Mouse (Mus musculus): ENCODE results near the gene Aurka. TPM values are rescaled to one million over a fixed set of nuclear protein-coding genes. Genes with fewer than 3 reads are reported as not detected.
A peak's percentile ranks its signal among the peaks of the same experiment; 100 is the strongest.

Aurka gene
- polyA plus RNA-seq, 1 experiment, result 9.6 TPM

DNA sequence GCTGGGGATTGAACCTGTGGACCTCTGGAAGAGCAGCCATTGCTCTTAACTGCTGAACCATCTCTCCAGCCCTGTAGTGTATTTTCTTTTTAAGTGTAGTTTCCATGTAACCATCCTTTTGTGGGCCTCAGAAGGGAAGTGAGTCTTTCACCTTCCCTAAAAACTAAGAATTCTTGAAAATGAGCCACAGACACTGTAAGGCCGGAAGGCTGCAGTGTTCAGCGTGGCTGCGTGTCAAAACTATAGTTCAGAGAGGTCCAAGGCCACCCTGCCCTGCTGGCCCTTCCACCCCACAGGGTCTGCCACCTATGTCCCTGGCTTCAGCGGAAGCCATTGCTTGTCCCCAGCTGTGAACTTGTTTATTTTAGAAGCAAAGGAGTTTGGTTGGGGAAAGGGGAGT lies 35.8 kb upstream of the Aurka start:
- peaks cover 100% of the 10 kb centered on the region for H3K4me1 ChIP-seq
- H3K27me3 ChIP-seq (replicated peaks), result no peaks in the 10 kb centered on the region
- H3K4me3 ChIP-seq (replicated peaks), result peak overlapping the region; percentile 57
- H3K36me3 ChIP-seq (replicated peaks; ENCODE audit: low read length), result peaks cover 82% of the 10 kb centered on the region
- no peaks in the 10 kb centered on the region for H3K9me3 ChIP-seq
- TF ChIP-seq GATA1 (IDR thresholded peaks at IDR 0.05; ENCODE audit: borderline replicate concordance, low read length) (no peak), FLI1 (IDR thresholded peaks at IDR 0.05; ENCODE audit: low read length) (no peak)

DNA sequence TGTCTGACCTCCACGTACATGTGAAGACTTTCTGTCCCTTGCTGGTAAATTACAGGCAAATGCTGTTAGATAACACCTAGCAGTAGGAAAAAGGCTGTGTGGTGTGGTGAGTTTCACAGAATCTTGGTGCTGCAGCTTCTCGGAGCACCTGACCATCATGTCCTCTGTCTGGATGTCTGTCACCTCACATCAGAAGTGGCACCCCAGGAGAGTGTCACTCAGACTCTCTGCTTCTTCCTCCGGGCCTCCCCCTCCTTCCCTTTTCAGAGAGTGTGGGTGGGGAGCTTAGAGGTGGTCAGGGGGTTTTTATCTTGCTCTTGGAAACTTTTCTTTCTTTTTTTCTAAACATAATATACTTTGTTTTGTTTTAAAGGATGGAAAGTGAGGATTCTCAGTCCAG lies 34.7 kb upstream of the Aurka start:
- peak overlapping the region; percentile 69 for H3K4me3 ChIP-seq (replicated peaks)
- peaks cover 79% of the 10 kb centered on the region for H3K36me3 ChIP-seq (replicated peaks; ENCODE audit: low read length)
- H3K9me3 ChIP-seq, result no peaks in the 10 kb centered on the region
- peaks cover 97% of the 10 kb centered on the region for H3K4me1 ChIP-seq
- no peaks in the 10 kb centered on the region for H3K27me3 ChIP-seq (replicated peaks)
- no peak for TF ChIP-seq GATA1 (IDR thresholded peaks at IDR 0.05; ENCODE audit: borderline replicate concordance, low read length)
- no peak for TF ChIP-seq FLI1 (IDR thresholded peaks at IDR 0.05; ENCODE audit: low read length)

DNA sequence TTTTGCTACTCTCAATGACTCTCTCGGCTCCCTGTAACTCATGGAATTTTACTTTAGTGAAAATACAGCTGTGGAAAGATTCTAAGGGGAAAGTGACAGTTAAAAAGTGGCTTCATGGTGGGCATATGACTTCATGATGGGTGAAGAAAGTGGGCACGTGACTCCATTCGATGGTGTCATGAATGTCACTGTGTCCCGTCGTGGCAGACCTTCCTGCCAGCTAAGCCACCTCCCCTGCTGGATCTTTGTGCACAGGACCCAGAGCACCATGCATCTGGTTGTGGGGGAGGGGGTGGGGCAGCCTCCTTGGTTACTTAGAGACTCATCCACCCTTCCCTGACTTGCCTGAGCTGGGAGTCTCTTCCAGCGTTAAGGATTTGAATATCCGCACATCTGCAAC lies 33.9 kb upstream of the Aurka start:
- TF ChIP-seq FLI1 (IDR thresholded peaks at IDR 0.05; ENCODE audit: low read length), result no peak
- TF ChIP-seq GATA1 (IDR thresholded peaks at IDR 0.05; ENCODE audit: borderline replicate concordance, low read length), result no peak
- Histone ChIP-seq H3K4me3 (replicated peaks) (peak overlapping the region; percentile 77), H3K9me3 (no peaks in the 10 kb centered on the region), H3K4me1 (peaks cover 97% of the 10 kb centered on the region), H3K27me3 (replicated peaks) (no peaks in the 10 kb centered on the region), H3K36me3 (replicated peaks; ENCODE audit: low read length) (peaks cover 83% of the 10 kb centered on the region)

DNA sequence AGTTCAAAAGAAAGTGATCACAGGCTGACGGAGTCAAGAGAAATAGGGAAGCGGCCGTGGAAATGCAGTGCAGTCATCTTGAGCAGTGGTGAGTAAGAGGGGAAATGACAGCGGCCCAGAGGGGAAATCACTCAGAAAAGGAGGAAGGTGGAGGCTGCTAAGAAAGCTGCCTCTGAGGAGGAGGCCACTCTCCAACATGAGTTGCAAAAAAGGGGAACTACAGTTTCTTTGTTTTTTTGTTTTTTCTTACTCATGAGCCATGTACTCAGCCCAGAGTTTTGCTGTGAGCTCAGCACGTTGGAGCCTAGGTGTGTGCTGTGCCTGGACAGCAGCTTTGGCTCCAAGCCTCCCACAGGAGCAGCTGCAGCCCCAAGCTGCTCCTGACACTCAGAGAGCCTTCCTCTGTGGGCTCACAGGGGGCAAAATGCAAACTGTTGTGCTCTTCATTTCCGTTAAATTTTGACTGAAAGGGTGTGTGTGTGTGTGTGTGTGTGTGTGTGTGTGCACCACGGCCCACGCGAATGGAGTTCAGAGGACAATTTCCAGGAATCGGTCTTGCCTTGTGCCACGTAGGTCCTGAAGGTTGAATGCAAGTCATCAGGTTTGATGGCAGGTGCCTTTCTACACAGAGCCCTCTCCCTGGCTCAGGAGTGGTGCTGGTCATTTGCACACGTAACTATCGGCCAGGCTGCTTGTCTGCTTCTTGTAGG lies 30.9 kb upstream of the Aurka start:
- H3K4me1 ChIP-seq, result peaks cover 96% of the 10 kb centered on the region
- TF ChIP-seq GATA1 (IDR thresholded peaks at IDR 0.05; ENCODE audit: borderline replicate concordance, low read length), result no peak
- no peak for TF ChIP-seq FLI1 (IDR thresholded peaks at IDR 0.05; ENCODE audit: low read length)
- peak overlapping the region; percentile 88 for H3K4me3 ChIP-seq (replicated peaks)
- H3K9me3 ChIP-seq, result no peaks in the 10 kb centered on the region
- H3K27me3 ChIP-seq (replicated peaks), result no peaks in the 10 kb centered on the region
- H3K36me3 ChIP-seq (replicated peaks; ENCODE audit: low read length), result peaks cover 81% of the 10 kb centered on the region

DNA sequence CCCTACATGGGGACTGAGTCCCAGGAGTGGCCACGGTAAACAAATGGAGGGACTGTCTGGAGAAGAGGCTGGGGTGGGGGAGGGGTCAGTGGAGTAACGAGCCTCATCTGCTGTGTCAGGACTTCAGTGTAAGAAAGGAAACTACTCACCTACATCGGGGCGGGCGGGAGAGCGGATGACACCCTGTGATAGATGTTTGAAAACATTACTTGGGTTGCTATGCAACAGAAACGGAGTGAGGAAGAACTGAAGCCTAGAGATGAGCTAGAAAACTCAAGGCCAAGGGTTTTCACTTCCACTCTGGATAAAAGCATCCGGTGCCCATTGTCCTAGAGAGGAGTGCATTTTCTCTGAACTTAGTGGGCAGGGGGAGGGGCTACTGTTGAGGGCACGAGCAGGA lies 29.6 kb upstream of the Aurka start:
- Histone ChIP-seq H3K27me3 (replicated peaks) (no peaks in the 10 kb centered on the region), H3K9me3 (no peaks in the 10 kb centered on the region), H3K4me3 (replicated peaks) (peak overlapping the region; percentile 83), H3K4me1 (peaks cover 96% of the 10 kb centered on the region), H3K36me3 (replicated peaks; ENCODE audit: low read length) (peaks cover 80% of the 10 kb centered on the region)
- no peak for TF ChIP-seq GATA1 (IDR thresholded peaks at IDR 0.05; ENCODE audit: borderline replicate concordance, low read length)
- no peak for TF ChIP-seq FLI1 (IDR thresholded peaks at IDR 0.05; ENCODE audit: low read length)

DNA sequence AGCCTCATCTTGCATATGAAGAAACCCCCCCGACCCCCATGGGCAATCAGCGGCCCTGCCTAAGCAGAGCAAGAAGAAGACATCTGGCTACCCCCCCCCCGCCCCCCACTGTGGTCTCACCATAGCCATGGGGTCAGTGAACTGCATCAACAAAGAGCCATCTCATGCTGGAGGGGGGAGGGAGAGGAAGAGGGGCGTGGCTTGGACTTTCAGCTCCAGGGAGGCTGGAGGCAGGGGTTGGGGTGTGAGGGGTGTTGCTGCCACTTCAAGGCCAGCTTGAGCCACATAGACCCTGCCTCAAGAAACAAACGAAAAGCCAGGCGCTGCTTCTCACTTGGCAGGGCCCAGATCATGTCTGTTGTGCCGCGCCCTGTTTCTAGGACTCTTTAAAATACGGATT lies 25.6 kb upstream of the Aurka start:
- TF ChIP-seq FLI1 (IDR thresholded peaks at IDR 0.05; ENCODE audit: low read length) (no peak), GATA1 (IDR thresholded peaks at IDR 0.05; ENCODE audit: borderline replicate concordance, low read length) (no peak)
- Histone ChIP-seq H3K36me3 (replicated peaks; ENCODE audit: low read length) (peaks cover 49% of the 10 kb centered on the region), H3K9me3 (no peaks in the 10 kb centered on the region), H3K4me3 (replicated peaks) (peak overlapping the region; percentile 94), H3K4me1 (peaks cover 94% of the 10 kb centered on the region), H3K27me3 (replicated peaks) (no peaks in the 10 kb centered on the region)

DNA sequence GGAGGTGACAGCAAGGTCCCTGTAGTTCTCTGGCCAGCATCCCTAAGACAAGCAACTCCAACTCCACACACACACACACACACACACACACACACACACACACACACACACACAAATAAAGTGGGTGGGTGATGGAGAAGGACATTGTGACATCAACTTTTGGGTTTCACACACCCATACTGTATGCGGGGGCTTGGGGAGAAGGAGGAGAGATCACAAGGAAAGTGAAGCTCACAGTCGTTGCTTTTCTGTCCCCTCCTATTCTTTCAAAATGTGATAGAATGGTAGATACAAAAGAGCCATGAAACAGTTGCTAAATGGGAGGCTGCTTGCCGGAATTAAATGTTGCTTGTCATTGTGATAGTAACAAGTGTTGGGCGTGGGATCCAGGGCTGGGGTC lies 24.3 kb upstream of the Aurka start:
- Histone ChIP-seq H3K27me3 (replicated peaks) (no peaks in the 10 kb centered on the region), H3K36me3 (replicated peaks; ENCODE audit: low read length) (peaks cover 42% of the 10 kb centered on the region), H3K4me3 (replicated peaks) (peak overlapping the region; percentile 94), H3K4me1 (peaks cover 93% of the 10 kb centered on the region), H3K9me3 (no peaks in the 10 kb centered on the region)
- no peak for TF ChIP-seq GATA1 (IDR thresholded peaks at IDR 0.05; ENCODE audit: borderline replicate concordance, low read length)
- TF ChIP-seq FLI1 (IDR thresholded peaks at IDR 0.05; ENCODE audit: low read length), result no peak

DNA sequence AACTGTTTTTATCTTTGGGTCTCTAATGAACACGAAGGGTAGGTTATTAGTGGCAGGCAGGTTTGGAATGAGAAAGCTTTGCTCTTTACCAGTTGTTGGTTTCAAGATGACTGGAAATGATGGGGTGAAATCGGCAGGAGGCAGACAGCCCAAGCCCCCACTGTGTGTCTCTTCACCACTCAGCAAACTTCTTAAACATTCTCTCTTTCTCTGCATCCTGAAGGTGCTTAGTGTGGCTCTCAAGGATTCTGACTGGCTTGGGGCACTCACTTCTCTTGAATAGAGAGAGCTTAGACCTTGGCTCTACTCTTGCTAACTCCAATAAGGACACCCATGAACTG lies 23.7 kb upstream of the Aurka start:
- no peak for TF ChIP-seq GATA1 (IDR thresholded peaks at IDR 0.05; ENCODE audit: borderline replicate concordance, low read length)
- no peak for TF ChIP-seq FLI1 (IDR thresholded peaks at IDR 0.05; ENCODE audit: low read length)
- peak overlapping the region; percentile 94 for H3K4me3 ChIP-seq (replicated peaks)
- peaks cover 87% of the 10 kb centered on the region for H3K4me1 ChIP-seq
- H3K36me3 ChIP-seq (replicated peaks; ENCODE audit: low read length), result peaks cover 35% of the 10 kb centered on the region
- H3K27me3 ChIP-seq (replicated peaks), result no peaks in the 10 kb centered on the region
- no peaks in the 10 kb centered on the region for H3K9me3 ChIP-seq

DNA sequence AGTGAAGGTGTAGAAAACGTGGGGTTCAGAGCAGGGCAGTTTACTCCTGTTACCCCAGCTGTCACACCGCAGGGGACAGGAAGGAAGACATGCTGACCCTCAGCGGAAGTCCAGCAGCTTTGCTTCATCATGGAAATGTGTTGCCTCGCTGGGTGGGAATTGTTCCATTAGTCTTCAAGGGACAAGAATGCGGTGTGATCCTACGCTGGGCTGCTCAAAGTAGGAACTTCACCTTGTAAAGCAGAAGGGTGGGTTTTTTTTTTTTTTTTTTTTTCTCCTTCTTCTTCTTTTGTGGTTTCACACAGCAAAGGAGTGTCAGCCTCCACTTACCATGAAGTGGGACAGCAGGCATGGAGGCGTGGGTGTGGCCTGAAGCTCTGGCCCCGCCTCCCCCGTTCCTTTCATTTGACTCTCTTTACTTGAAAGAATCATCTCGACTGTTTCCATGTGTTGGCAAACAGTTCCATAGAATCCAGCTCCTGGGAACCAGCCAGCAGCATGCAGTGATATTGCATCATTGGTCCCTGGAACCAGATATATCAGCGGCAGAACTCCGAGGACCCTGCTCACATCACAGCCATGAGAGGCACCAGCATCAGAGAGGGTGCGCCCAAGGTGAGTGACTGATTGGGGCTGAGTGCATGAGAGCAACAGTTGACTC lies 23.2 kb upstream of the Aurka start, which contains the start of gene Cass4:
Cass4 (plus strand) TSS at position 404 of the 661 bp plus-strand sequence.
- Histone ChIP-seq H3K9me3 (no peaks in the 10 kb centered on the region), H3K36me3 (replicated peaks; ENCODE audit: low read length) (peaks cover 30% of the 10 kb centered on the region), H3K4me3 (replicated peaks) (peak within 1 kb of the TSS; percentile 94), H3K4me1 (peaks cover 82% of the 10 kb centered on the region), H3K27me3 (replicated peaks) (no peaks in the 10 kb centered on the region)
- TF ChIP-seq FLI1 (IDR thresholded peaks at IDR 0.05; ENCODE audit: low read length) (no peak), GATA1 (IDR thresholded peaks at IDR 0.05; ENCODE audit: borderline replicate concordance, low read length) (no peak)

DNA sequence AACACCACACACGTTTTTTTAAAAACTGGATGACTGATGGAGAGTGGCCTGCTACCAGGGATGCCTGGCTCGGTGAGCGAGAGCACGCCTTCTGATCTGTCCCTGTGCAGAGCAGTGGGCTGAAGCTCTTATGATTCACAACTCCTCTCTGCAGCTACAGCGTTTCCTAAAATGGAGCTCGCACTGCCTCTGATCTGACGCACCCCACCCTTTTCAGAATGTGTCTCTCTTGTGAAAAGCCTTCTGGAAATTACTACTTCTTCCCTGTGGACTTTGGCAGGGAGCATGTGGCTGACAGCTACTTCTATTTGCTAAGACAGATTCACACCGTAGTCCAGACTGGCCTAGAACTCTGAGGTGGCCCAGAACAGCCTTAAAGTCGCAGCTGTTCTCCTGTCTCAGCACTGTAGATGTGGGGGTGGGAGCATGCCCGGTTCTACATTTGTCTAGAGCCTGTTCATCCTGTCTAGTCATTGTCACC lies 21.7 kb upstream of the Aurka start:
- Histone ChIP-seq H3K36me3 (replicated peaks; ENCODE audit: low read length) (peaks cover 22% of the 10 kb centered on the region), H3K4me1 (peaks cover 73% of the 10 kb centered on the region), H3K27me3 (replicated peaks) (no peaks in the 10 kb centered on the region), H3K4me3 (replicated peaks) (peak overlapping the region; percentile 33), H3K9me3 (peaks cover 2% of the 10 kb centered on the region; the same call in 1 of the 2 replicates)
- no peak for TF ChIP-seq FLI1 (IDR thresholded peaks at IDR 0.05; ENCODE audit: low read length)
- TF ChIP-seq GATA1 (IDR thresholded peaks at IDR 0.05; ENCODE audit: borderline replicate concordance, low read length), result no peak
